Mouse (Mus musculus): ENCODE results near the gene Myo10.

Myo10 gene

DNA sequence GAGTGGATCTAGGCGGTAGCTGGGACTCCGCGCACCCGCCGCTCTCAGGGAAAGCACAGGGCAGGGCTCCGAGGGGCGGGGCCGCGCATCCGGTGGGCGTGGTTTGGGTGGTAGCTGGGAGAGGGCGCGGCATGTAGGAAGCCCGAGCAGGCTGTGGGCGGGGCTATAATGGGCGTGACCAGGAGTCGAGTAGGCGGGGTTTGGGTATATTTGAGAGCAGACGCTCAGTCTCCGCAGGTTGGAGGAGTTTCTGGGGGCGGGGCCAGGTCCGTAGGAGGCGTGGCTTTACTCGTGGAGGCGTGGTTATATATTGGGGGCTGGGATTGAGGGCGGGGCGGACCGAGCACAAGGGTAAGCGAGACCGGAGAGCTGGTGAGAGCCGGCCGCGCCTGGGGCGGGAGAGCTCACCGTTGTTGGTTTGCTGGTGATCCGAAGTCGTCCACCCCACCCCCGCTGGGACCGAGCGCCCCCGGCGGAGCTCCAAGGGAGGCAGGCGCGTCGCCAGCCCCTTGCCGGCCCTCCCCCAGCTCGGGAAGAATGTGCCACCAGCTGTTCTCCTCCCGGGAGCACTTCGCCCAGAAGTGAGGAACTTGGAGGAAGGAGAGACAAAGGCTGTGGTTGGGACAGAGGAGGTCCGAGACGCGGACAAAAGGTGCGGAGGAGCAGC is at the start of gene Myo10:
TSS of gene Myo10 (plus strand) at position 326 of the 667 bp plus-strand sequence.
- in situ Hi-C loops (cut with MboI, MseI): loop anchor here (5.0 kb wide), 1 partner anchor 60 kb away; no protein-coding TSS in a partner anchor

DNA sequence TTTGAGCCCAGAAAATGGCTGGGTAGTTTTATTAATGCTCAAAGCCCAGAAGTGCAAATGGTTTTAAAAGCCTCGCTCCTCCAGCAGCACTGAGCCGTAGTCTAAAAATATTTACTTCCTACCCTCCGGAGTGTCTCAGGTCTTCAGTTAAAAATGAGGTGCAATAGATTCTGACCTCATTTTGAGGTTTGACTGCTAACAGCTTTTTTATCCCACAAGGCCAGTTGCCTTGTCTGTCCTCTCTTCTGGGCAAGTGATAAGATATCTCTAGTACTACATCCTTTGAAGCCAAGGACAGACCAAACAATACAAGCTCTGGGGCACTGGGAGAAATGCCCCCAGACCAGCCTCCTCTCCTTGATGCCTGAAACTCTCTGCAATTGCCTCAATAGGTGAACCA is 49.2 kb upstream of the Myo10 start:
- in situ Hi-C loops (cut with MboI, MseI): no loop called here

DNA sequence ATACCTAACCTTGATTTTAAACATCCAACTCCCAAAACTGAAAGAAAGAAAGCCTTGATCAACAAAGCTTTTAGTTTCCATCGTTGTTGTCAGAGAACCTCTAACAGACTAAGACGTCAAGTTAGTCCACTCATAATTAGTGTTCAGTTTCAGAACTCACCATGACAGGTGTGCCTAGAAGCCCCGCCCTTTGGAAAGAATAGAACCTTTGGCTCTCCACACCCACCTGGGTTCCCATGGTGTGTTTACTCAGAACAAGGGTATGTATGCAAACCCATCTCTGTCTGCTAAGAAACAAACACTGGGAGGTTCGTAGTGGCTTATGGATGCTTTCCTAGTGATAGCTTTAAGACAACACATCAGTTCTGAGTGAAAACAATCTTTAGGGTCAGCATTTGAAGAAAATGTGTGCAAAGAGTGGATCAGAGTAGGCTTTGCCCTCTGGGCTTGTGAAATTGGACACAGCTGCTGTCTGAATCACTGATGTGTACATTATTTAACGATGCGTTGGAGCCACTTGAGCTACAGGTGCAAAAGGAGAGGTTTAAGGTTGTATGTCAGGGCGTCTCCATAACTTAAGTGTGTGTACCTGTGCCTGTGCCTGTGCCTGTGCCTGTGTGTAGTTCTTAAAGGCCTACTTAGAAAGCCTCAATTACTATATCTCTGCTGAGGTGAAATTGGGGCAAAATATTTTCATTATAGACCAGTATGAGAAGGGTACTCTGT is 48.3 kb upstream of the Myo10 start:
- in situ Hi-C loops (cut with MboI, MseI): no loop called here

DNA sequence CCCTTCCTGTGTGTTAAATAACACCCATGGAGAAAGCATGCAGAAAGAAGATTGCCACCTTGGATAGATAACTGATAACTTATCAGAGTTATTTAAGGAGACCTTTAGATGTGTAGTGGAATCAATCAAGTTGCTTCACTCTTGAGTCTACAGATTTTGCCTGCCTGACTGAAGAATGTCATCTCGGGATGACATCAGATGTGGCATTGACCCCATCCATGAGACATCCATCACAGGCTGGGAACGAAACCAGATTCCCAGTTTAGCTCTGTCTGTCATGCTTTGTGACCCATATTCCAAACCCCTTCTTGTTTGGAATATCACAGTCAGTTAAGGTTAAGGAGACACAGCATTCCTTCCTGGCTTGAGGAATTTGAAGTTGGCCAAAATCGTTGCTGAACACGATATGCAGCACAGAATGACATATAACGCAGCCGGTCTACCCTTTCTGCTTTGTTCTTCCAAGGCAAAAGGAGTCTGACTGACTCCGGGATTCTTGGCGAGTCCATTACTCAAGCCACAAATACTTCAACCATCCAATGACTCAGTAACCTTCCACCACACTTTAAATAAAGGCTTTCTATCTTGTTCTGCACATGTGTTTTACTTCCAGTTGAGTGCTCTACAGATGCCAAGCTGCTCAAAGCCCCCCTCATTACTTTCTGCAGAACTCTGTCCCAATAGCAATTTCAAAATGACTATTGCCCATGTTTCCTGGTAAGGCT is 44.8 kb upstream of the Myo10 start:
- in situ Hi-C loops (cut with MboI, MseI): no loop called here

DNA sequence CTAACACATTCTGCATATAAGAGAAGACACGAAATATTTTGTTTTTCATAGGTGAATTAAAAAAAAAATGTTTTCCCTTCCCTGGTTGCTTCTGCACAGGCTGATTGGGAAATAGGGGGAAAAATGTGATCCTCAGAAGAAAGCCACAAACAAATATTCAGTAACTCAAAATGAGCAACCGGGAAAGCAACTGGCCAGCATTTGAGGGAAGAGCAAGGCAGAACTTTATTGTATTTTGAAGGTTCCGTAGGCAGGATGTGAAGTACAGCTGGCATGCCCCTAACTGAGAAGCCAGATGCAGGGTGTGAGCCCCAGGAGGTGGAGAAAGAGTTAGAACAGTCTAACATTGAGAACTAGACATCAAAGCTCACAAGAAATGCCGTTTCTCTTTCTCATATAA is 44.0 kb upstream of the Myo10 start:
- in situ Hi-C loops (cut with MboI, MseI): no loop called here

DNA sequence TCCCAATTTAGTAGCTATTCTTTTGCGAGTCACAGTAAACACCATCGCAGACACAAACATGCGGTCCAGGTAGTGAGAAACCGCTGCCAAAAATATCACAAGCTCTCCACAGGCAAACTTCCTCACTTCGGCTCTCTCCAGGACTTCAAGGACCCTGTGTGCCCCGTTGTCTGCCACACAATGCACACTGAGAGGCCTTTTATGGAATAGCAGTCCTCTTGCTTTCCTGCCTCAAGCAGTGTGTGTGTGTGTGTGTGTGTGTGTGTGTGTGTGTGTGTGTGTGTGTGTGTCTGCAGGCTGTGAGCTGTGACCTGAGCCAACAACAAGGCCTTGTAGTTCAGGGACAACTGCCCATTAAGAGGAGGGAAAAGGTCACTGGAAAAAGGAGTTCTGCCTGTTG is 41.6 kb upstream of the Myo10 start:
- in situ Hi-C loops (cut with MboI, MseI): no loop called here

DNA sequence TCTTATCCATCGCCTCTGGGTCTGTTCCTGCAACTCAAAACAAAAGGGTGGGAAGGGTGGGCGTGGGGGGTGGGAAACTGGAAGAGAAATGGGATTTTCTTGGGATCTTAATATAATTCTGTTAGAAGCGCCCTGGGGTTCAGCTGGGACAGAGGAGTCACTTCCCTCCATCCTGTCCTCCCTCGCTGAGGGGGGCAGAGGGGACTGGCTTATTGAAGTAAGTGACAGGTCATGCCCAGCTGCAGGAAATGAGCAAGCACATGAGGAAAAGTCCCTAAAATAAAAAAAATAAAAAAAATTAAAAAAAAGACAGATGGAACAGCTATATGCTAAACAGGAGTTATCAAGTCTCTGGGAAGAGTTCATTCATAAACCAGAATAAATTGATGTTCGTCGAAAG is 40.3 kb upstream of the Myo10 start:
- in situ Hi-C loops (cut with MboI, MseI): no loop called here

DNA sequence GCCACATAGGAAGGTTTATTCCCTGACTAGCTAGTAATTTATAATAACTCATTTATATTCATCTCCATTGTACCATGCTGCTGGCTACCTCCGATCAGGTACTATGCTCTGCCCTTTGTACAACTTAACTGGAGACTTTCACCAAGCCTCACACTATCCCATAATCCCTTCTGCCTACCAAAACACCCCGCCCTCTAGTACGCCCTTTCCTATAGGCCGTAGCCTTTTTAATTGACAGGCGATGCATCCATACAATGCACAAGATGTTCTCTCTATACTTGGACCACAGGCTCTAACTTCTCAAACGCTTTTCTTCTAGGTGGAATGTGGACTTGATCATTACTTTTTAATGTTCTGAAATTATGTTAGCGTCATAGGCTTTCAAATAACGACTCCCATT is 39.0 kb upstream of the Myo10 start:
- in situ Hi-C loops (cut with MboI, MseI): no loop called here

DNA sequence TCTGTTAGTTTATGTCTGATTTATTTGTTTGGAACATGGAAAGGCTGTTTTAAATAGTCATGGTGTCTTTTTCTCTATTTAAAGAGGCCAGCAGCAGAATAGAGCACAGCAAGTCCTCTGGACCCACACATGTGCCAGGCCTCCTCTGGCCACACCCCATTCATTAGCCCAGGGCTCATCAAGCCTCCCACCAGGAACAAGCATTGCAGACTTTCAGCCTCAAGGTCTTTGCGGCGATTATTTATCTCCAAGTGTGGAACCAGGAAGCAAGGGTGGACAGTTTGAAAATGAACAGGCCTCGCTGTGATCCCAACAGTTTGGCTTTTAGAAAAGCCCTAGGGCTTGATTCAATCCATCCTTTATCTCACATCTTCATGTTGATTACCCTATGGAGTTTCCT is 35.5 kb upstream of the Myo10 start:
- in situ Hi-C loops (cut with MboI, MseI): no loop called here

DNA sequence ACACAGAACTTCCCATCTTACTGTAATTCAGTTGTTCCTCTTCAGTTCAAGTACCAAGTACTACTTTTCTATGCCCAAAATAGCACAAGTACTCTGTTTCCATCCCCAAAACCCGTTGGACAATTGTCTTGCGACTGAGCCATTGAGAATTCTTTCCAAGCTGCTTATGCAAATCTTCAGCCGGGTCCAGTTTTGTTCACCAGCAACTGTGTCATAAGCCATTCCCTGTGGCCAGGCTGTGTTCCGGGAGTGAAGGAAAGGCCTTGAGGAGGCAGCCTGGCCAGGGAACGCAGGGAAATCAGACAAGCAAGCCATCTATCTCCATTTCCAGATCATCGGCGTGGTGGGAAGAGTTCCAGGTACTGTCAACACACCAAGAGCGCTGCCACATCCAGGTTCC is 34.4 kb upstream of the Myo10 start:
- in situ Hi-C loops (cut with MboI, MseI): no loop called here

DNA sequence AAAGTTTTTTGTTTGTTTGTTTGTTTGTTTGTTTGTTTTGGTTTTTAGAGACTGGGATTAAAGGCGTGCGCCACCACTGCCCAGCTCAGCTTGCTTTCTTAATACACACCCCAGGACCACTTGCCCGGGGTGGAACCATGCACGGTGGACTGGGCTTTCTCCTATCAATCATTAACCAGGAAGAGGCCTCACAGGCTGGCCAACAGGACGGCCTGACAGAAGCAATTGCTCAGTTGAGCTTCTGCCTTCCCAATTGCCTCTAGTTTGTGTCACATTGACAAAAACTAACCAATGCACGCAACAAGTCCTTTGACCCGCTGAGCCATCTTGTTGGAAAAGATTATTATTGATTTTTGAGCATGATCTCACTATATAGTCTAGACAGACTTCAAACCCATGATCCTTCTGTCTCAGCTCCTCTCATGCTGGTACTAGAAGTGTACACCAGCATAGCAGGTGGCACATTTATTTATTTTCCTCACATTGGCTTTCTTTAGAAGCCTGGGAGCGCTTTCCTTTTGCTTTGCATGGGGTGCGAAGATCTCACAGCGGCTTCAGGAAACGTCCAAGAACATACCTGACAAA is 32.9 kb upstream of the Myo10 start:
- in situ Hi-C loops (cut with MboI, MseI): no loop called here

DNA sequence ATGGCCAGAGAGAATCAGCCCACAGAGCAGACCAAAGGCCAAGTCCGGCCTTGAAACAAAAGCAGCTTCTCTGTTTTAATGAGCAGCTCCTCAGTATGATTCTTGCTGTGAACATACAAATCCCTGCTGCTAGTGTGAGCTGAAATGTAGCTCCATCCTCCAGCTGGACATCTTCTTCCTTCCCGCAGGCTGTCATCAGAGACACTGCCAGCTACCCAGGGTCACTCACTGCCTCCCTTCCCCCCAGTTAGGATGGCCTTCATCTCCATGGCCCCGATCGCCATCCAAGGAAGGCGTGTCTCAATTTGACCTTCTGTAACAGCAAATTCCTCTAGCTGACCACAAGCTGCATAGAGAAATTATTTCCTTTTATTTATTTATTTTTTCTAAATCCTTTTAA is 32.4 kb upstream of the Myo10 start:
- in situ Hi-C loops (cut with MboI, MseI): no loop called here

DNA sequence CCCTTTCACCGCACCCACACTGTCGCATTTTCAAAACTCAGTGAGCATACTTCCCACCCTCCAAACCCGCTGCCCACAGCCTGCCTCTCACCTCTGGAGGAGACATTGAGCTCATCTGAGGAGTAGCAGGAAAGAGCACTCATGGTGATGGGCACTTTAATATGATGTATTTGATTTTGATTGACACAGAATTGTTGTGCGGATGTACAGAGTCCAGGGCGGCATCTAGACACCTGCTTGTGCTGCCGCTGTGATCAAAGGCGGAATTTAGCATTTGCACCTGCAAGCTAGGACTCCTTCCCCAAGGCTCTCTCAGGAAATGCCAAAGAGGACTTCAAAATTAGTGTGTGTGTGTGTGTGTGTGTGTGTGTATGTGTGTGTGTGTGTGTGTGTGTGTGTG is 31.4 kb upstream of the Myo10 start:
- in situ Hi-C loops (cut with MboI, MseI): no loop called here

DNA sequence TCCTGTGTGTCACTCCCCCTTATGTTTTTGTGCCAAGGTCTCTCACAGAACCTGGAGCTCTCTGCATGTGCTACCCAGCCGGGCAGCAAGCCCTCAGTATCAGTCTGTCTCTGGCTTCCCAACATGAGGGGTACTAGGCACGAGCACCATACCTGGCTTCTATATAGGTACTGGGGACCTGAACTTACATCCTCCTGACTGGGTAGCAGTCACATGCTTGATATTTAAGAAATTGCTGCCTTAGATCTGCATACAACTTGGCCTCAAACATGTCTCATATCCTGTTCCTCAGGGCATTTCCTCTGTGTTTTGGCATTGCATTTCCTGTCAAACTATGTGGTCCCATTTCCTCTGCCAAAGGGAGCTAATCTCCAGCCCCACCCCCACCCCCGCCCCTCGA is 30.4 kb upstream of the Myo10 start:
- in situ Hi-C loops (cut with MboI, MseI): no loop called here

DNA sequence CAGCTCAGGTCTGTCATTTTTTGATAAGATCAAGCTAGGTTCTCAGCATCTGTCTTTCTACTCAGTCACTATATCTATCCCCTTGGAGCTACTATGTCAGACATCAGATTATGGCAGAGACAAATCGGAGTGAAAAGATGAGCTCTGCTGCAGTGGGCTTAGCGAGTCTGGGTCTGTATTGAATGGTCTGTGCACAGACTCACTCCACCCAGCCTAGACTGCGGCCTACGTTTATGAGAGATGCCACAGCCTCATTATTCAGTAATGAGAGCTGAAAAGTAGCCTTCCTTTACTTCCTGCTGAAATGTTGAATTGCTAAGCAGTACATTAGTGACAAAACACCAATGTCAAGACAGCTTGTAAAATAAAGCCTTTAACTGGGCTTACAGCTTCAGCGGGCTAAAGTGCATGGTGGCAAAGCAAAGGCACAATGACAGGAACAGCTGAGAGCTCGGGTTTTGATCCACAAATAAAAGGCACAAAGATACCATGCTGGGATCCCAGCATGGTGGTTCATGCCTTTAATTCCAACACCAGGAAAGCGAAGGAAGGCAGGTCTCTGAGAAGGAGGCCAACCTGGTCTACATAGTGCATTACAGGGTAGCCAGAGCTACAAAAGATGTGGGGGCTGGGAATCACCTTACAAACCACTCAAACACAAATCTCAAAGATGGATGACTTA is 28.7 kb upstream of the Myo10 start:
- in situ Hi-C loops (cut with MboI, MseI): no loop called here

DNA sequence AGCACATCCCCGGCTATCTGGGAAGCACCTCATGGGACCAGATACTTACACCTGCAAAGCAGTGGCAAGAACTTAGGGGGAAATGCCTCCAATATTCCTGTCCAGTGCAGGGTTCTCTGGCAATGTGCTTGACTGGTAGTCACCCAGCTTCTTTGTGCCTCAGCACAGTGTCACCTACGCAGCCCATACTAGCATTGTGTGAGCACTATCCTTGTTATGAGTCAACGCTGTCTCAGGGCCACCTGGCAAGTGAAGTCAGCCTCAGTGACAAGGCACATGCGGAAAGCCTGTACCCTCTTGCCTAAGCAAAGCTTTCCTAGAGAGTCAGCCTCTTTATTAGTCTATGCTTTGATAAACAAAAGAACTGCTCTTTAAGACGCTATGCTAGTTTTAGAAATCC is 24.0 kb upstream of the Myo10 start:
- in situ Hi-C loops (cut with MboI, MseI): no loop called here

DNA sequence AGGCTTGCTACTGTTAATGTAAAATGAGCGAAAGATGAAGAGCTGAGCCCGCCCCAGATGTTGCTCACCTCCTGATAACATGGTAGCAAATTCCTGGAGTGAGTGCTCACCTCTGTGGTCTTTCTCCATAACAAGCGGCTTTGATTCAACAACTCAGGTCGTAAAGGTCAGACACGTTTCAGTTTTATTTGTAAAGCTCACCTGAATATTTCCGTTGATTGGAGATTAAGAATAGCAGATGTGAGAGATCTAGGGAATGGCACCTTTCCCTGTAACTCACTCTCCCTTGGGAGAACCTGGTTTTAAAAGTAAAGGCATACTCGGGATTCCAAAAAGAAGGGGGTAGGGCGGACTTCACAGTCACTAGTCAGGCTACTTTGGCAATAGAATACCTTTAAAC is 20.0 kb upstream of the Myo10 start:
- in situ Hi-C loops (cut with MboI, MseI): no loop called here

DNA sequence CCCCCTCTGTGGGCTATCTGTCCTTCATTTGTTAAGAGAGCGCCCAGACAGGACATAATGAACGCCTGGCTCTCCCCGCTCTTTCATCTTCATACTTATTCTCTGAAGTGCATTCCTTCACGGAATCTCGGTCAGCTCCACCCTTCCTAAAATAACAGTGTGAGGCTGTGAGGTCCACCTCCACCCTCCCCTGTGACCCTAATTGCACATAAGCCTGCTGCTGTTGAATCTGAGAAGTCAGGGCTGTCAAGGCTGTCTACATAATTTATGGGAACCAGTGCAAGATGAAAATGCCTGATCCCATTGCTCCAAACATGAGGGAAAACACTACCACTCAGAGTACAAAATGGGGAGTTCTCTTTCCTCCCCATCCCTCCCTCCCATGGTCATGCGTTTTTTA is 19.0 kb upstream of the Myo10 start:
- in situ Hi-C loops (cut with MboI, MseI): no loop called here

DNA sequence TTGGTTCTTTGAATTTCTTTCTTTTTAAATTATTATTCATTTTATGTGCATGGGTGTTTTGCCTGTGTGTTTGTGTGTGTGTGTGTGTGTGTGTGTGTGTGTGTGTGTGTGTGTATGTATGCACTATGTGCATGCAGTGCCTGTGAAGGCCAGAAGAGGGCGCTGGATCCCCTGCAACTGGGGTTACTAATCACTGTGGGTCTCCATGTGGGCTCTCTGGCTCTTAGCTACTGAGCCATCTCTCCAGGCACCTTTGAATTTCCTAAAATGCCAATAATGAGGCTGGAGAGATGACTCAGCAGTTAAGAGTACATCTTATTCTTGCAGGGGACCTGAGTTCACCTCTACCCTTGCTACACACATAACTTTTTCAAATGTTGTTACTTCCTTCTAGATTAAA is 18.1 kb upstream of the Myo10 start:
- in situ Hi-C loops (cut with MboI, MseI): no loop called here

DNA sequence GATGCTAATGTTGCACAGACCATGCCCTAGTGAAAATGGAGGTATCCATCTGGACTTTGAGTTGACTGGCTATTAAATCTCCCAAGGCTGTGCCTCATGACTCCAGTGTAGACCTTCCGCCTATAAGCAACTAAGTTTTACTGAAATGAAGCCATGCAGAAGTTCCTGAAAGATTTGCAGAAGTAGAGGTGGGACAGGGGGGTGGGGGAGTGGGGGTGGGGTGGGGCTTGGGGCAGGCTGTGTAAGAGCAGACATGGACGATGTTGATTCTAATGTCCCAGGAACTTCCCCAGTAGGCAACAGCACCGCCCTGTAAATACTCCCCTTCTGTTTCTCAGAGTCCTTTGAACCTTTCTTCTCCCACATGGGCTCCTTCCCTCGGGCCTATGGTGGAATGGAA is 16.9 kb upstream of the Myo10 start:
- in situ Hi-C loops (cut with MboI, MseI): no loop called here

DNA sequence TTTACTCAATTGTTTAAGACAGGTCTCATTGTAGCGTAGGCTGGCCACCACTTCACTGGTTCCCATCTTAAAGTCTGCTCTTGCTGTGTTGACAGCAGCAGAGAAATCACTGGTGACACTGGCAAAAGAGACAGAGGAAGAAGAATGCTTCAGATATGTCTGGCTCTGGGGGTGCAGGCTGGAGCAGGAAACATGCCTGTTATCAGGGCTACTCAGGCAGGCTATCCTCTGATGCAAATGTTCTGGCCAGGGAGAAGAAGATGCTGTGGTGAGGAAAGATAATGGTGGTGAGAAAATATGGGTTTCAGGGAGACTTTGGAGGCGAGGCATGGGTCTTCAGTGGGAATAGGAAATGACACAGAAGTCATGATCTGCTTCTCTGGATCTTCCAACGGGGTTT is 13.6 kb upstream of the Myo10 start:
- in situ Hi-C loops (cut with MboI, MseI): no loop called here

DNA sequence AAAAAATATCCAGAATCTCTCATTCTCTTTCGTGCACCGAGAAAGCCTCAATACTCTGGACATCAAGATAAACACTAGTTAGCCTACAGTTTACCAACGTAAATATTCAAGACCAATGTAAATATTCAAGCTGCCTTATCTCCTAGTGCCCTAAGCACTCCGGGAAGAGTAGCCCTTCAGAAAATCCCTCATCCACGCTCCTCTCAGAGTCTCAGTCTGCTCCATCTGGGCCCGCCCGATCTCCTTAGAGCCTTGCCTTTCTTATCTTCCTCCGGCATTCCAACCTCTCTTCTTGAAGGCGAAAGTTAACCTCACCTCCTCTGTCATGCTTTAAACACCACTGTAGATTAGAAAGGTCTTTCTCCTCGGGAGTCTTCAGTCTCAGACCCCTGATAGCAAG is 13.1 kb upstream of the Myo10 start:
- in situ Hi-C loops (cut with MboI, MseI): no loop called here

All from T-helper 1 cell (primary cell).